Mouse (Mus musculus) forebrain, embryonic 15.5 days (tissue): Measurements from ENCODE around the gene Pabpc6. TPM values are rescaled to one million over a fixed set of nuclear protein-coding genes. Genes with fewer than 3 reads are reported as not detected.

Experiments used
- ATAC-seq: fragments of 200-750 bp; cut with Nextera tagmentation; replicated peaks from 2 replicates; pipeline ENCODE4 v1.8.0; 2017; ENCODE audit warnings: mild to moderate bottlenecking, moderate TSS enrichment, moderate library complexity
- H3K27ac ChIP-seq: fragments of 300-500 bp; sonication (generic); replicated peaks from 2 replicates; pipeline ENCODE4 v1.5.1; 2015; ENCODE audit warnings: mild to moderate bottlenecking, inconsistent platforms
- H3K27me3 ChIP-seq: fragments of 300-500 bp; sonication (generic); 2 replicates; pipeline ENCODE4 v1.6.1; 2015; ENCODE audit warnings: inconsistent platforms
- H3K36me3 ChIP-seq: fragments of 300-500 bp; sonication (generic); 2 replicates; pipeline ENCODE4 v1.6.1; 2015; ENCODE audit warnings: mild to moderate bottlenecking, inconsistent platforms
- H3K4me1 ChIP-seq: fragments of 300-500 bp; sonication (generic); 2 replicates; pipeline ENCODE4 v1.6.1; 2015; ENCODE audit warnings: inconsistent platforms
- H3K4me2 ChIP-seq: fragments of 300-500 bp; sonication (generic); replicated peaks from 2 replicates; pipeline ENCODE4 v1.6.1; 2015; ENCODE audit warnings: mild to moderate bottlenecking, inconsistent platforms
- H3K4me3 ChIP-seq: fragments of 300-500 bp; sonication (generic); 2 replicates; pipeline ENCODE4 v1.5.1; 2015; ENCODE audit warnings: mild to moderate bottlenecking, inconsistent platforms
- H3K9ac ChIP-seq: fragments of 300-500 bp; sonication (generic); replicated peaks from 2 replicates; pipeline ENCODE4 v1.6.1; 2015; ENCODE audit warnings: mild to moderate bottlenecking, inconsistent platforms
- H3K9me3 ChIP-seq: fragments of 300-500 bp; sonication (generic); 2 replicates; pipeline ENCODE4 v1.6.1; 2016; ENCODE audit warnings: inconsistent platforms
- WGBS: fragments of 180-500 bp; shearing (Covaris S2); methylation state at CpG from one replicate; pipeline ENCODE4 v1.1.7; 2015; ENCODE audit warnings: mixed read lengths; 5-methylcytosine and 5-hydroxymethylcytosine counted together
- polyA plus RNA-seq: library from polyadenylated mRNA; unstranded; fragments of >200 nt; fragmentation: Nextera tagmentation; extraction: Ambion mirVana; gene quantifications from 2 replicates; pipeline ENCODE4 v1.2.1, GENCODE M21; 2015

Gene Pabpc6
- polyA plus RNA-seq, 1 experiment from 2014 or later, result not detected

- no peaks in the 10 kb centered on the region for H3K36me3 ChIP-seq
Observed at GRCm38 (mm10) chr17:9647644-9648043, 21.9 kb downstream of the Pabpc6 start.

GRCm38 (mm10) chr17:9643657-9644180 is 25.8 kb downstream of the Pabpc6 start:
- H3K4me3 ChIP-seq, result no peak overlapping the region
- no peaks in the 10 kb centered on the region for H3K27me3 ChIP-seq
- ATAC-seq, result 0 out of 2 replicates have a peak, but pooled peaks have one; percentile 46
- no peak overlapping the region for H3K27ac ChIP-seq
- 65% methylated on average over 7 of the region's 7 CpGs for WGBS
- no peak overlapping the region for H3K4me2 ChIP-seq
- no peaks in the 10 kb centered on the region for H3K9me3 ChIP-seq
- no peak overlapping the region for H3K9ac ChIP-seq
- no peaks in the 10 kb centered on the region for H3K36me3 ChIP-seq
- H3K4me1 ChIP-seq, result peaks cover 11% of the 10 kb centered on the region

More at GRCm38 (mm10) chr17:9647644-9648043, 21.9 kb downstream of the Pabpc6 start:
- H3K4me3 ChIP-seq, result no peak overlapping the region
- no peak overlapping the region for H3K27ac ChIP-seq
- no peaks in the 10 kb centered on the region for H3K9me3 ChIP-seq
- ATAC-seq, result no peak
- WGBS, result 53% methylated on average over 4 of the region's 4 CpGs
- no peak overlapping the region for H3K4me2 ChIP-seq
- H3K4me1 ChIP-seq, result peaks cover 11% of the 10 kb centered on the region
- H3K9ac ChIP-seq, result no peak overlapping the region
- no peaks in the 10 kb centered on the region for H3K27me3 ChIP-seq

GRCm38 (mm10) chr17:9637011-9637410 is 32.5 kb downstream of the Pabpc6 start:
- WGBS, result 91% methylated on average over 4 of the region's 4 CpGs

DNA sequence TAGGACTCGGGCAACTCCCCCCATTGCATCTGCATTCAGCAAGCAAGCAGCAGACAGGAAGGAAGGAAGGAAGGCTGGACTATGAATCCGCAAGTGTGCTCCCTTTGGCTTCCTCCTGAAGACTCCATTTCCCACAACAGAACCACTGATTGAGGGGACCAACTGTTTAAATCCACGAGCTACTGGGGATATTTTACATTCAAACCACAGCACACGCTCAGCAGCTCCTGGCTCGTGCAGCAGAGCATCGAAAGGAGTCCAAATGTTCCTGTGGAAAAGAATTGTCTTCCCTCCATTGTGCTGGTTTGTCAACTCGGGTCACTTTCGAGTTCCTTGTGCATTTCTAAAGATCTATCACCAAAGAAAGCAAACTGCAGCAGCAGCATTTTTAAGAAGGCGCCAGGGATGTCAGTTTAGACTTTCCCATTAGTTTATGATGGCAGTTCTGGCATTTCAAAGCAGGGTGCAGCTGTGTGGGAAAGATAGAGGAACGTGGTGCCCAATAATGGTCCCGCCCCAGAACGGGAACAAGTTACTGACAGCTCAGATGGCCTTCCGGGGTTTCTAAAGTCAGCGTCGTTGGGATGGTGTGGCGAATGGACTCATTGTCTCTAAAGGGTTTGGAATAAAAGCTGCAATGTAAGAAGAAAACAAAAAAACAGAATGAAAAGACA is 36.8 kb downstream of the Pabpc6 start:
- 57% methylated on average over 16 of the region's 16 CpGs for WGBS
- no peaks in the 10 kb centered on the region for H3K27me3 ChIP-seq
- no peaks in the 10 kb centered on the region for H3K36me3 ChIP-seq
- ATAC-seq, result no peak
- no peak overlapping the region for H3K9ac ChIP-seq
- H3K27ac ChIP-seq, result 0 out of 2 replicates have a peak overlapping the region, but pooled peaks have one; percentile 19
- no peaks in the 10 kb centered on the region for H3K9me3 ChIP-seq
- H3K4me1 ChIP-seq, result peaks cover 9% of the 10 kb centered on the region; the same call in 1 of the 2 replicates
- H3K4me2 ChIP-seq, result no peak overlapping the region
- no peak overlapping the region for H3K4me3 ChIP-seq

More at GRCm38 (mm10) chr17:9637011-9637410, 32.5 kb downstream of the Pabpc6 start:
- Histone ChIP-seq H3K9ac (no peak overlapping the region), H3K27ac (no peak overlapping the region), H3K36me3 (no peaks in the 10 kb centered on the region), H3K4me3 (no peak overlapping the region), H3K4me2 (no peak overlapping the region), H3K27me3 (no peaks in the 10 kb centered on the region), H3K9me3 (no peaks in the 10 kb centered on the region), H3K4me1 (peaks cover 6% of the 10 kb centered on the region; the same call in 1 of the 2 replicates)
- ATAC-seq, result no peak

GRCm38 (mm10) chr17:9632140-9632539 is 37.4 kb downstream of the Pabpc6 start:
- no peak overlapping the region for H3K4me2 ChIP-seq
- no peak for ATAC-seq
- no peaks in the 10 kb centered on the region for H3K9me3 ChIP-seq
- H3K27ac ChIP-seq, result 0 out of 2 replicates have a peak overlapping the region, but pooled peaks have one; percentile 19
- H3K36me3 ChIP-seq, result no peaks in the 10 kb centered on the region
- WGBS, result 46% methylated on average over 5 of the region's 5 CpGs
- H3K9ac ChIP-seq, result no peak overlapping the region
- no peak overlapping the region for H3K4me3 ChIP-seq
- no peaks in the 10 kb centered on the region for H3K27me3 ChIP-seq
- H3K4me1 ChIP-seq, result peaks cover 9% of the 10 kb centered on the region; the same call in 1 of the 2 replicates

DNA sequence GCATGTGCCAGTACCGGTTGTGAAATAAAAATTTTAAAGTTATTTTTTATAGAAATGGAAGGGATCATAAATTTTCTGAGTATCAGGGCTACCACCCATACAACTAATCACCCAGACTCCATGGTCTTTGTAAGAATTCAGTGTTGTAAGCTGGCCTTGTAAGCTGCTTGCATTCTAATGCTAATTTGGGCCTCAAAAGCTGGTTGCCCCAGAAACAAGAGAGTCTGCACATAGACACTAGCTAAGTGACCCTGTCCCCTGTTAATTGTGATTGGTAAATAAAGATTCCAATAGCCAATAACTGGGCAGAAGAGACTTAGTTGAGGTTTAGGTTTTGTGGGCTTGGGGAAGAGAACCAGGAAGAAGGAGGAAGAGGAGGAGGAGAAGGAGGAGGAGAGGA is 38.4 kb downstream of the Pabpc6 start:
- 56% methylated on average over 1 of the region's 1 CpGs for WGBS
- H3K4me3 ChIP-seq, result no peak overlapping the region
- no peak for ATAC-seq
- no peaks in the 10 kb centered on the region for H3K9me3 ChIP-seq
- H3K27ac ChIP-seq, result no peak overlapping the region
- no peaks in the 10 kb centered on the region for H3K27me3 ChIP-seq
- H3K4me1 ChIP-seq, result peaks cover 9% of the 10 kb centered on the region; the same call in 1 of the 2 replicates
- H3K4me2 ChIP-seq, result no peak overlapping the region
- no peak overlapping the region for H3K9ac ChIP-seq
- H3K36me3 ChIP-seq, result no peaks in the 10 kb centered on the region

DNA sequence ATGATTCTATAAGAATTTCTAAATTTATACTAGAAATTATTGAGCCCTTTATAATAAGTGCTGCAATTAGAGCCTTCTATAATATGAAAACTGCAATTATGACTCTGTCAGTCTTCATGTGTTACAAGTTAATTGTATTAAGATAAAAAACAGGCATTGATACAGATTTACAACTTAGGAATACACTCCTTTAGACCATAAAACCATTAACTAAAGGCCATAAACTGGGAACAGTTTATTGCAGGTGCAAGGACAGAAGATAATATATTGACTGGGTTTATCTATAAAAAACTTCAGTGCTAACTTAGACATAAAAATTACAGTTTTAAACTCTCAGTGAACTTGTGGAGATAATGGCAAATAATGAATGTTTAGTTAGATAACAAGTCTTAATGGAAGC is 42.5 kb downstream of the Pabpc6 start:
- Histone ChIP-seq H3K9me3 (no peaks in the 10 kb centered on the region), H3K36me3 (no peaks in the 10 kb centered on the region), H3K9ac (no peak overlapping the region), H3K27ac (no peak overlapping the region), H3K4me3 (no peak overlapping the region), H3K4me1 (peaks cover 3% of the 10 kb centered on the region; the same call in 1 of the 2 replicates), H3K27me3 (no peaks in the 10 kb centered on the region), H3K4me2 (no peak overlapping the region)
- no peak for ATAC-seq

Other genes with a start within 250 kb of the Pabpc6 start
- gene Gm17728, start 247.7 kb downstream of the Pabpc6 start, polyA plus RNA-seq, result not detected in 2 replicates